ENCODE assay signal across 21 mouse cellular contexts in the genomic region with DNA sequence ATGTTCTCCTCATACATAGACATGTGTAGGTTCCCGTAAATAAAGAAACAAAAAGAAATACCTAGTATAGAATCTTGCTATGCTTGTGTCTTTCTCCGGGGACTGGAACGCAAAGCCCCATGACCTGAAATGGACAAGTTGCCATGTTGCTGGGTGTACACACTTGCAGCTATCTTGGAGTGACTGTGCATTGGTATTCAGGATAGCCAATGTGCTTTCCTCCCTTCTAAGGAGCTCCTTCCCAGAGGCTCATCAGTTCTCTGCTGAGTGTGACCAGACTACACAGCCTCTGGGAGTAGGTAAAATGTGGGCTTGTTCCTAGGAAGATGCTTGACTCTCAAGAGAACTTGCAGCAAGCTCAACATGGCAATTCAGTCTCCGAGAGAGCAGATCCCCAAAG.
DNase-seq lines count a peak whose midpoint lies in the region; ATAC-seq and TF ChIP-seq lines count a peak whose summit lies in the region.
"Had no signal": no experiment of that assay in that cellular context is flagged by ENCODE, and none has a peak within 500 bp of the region (broad histone marks: within the 10 kb centered on the region; RNA-seq: fewer than 3 reads in every experiment).

No protein-coding gene starts in this region.

- no peak overlapping the region for H3K4me3 ChIP-seq in heart, embryonic 12.5 days
- no peak overlapping the region for H3K4me3 ChIP-seq in lung, embryonic 15.5 days
- H3K4me3 ChIP-seq in liver, embryonic 12.5 days, result no peak overlapping the region
- H3K4me3 ChIP-seq in stomach, postnatal 0 days (ENCODE audit: low read depth, low read length), result no peak overlapping the region
- H3K4me3 ChIP-seq in gastrocnemius, adult 2 months, result no peak overlapping the region
- H3K4me3 ChIP-seq: embryonic facial prominence, embryonic 15.5 days; forebrain, embryonic 12.5 days; limb, embryonic 13.5 days; midbrain, embryonic 12.5 days; neural tube, embryonic 12.5 days had no signal

- no peak overlapping the region for H3K9ac ChIP-seq in heart, embryonic 12.5 days
- no peak overlapping the region for H3K9ac ChIP-seq in lung, embryonic 15.5 days
- H3K9ac ChIP-seq in liver, embryonic 12.5 days, result peak overlapping the region; percentile 46; the same call in 1 of the 2 replicates
- no peak overlapping the region for H3K9ac ChIP-seq in stomach, postnatal 0 days (ENCODE audit: low read length)
- H3K9ac ChIP-seq: embryonic facial prominence, embryonic 15.5 days; forebrain, embryonic 12.5 days; limb, embryonic 13.5 days; midbrain, embryonic 12.5 days; neural tube, embryonic 12.5 days had no signal

- no peak for ATAC-seq in heart, embryonic 12.5 days (ENCODE audit: insufficient number of reproducible peaks, low FRiP score)
- no peak for ATAC-seq in lung, embryonic 15.5 days (ENCODE audit: borderline replicate concordance, extremely low read depth, low FRiP score, low TSS enrichment)
- peak; percentile 62 for ATAC-seq in liver, embryonic 12.5 days
- no peak for ATAC-seq in stomach, postnatal 0 days (ENCODE audit: low FRiP score, low TSS enrichment)
- ATAC-seq: hindbrain, embryonic 16.5 days had no signal

- no peak for TF ChIP-seq EP300 in stomach, postnatal 0 days (optimal IDR thresholded peaks at IDR 0.05)

- DNase-seq in heart, adult 8-10 months (ENCODE audit: low spot score), result no peak
- DNase-seq in lung, postnatal 14 days, result no peak
- no peak for DNase-seq in stomach, postnatal 0 days (ENCODE audit: low spot score)
- DNase-seq in gastrocnemius, adult 2 months, result no peak
- DNase-seq: adrenal gland, postnatal 14 days; cerebellum, adult 11 months; cerebellum, postnatal 36 days; gastrocnemius, postnatal 14 days; kidney, postnatal 36 days; lung, postnatal 36 days; right cerebral cortex, postnatal 4 days had no signal

- H3K4me1 ChIP-seq in heart, embryonic 12.5 days (replicated peaks), result peaks cover 6% of the 10 kb centered on the region
- H3K4me1 ChIP-seq in lung, embryonic 15.5 days, result peaks cover 9% of the 10 kb centered on the region; the same call in 1 of the 2 replicates
- peaks cover 60% of the 10 kb centered on the region for H3K4me1 ChIP-seq in liver, embryonic 12.5 days
- no peaks in the 10 kb centered on the region for H3K4me1 ChIP-seq in stomach, postnatal 0 days (replicated peaks; ENCODE audit: control insufficient read depth, insufficient read depth)
- H3K4me1 ChIP-seq: embryonic facial prominence, embryonic 15.5 days; forebrain, embryonic 12.5 days; limb, embryonic 13.5 days; neural tube, embryonic 12.5 days had no signal

- no peaks in the 10 kb centered on the region for H3K9me3 ChIP-seq in heart, embryonic 12.5 days (replicated peaks)
- H3K9me3 ChIP-seq in lung, embryonic 15.5 days, result no peaks in the 10 kb centered on the region
- H3K9me3 ChIP-seq in liver, embryonic 12.5 days (replicated peaks), result no peaks in the 10 kb centered on the region
- H3K9me3 ChIP-seq in stomach, postnatal 0 days (ENCODE audit: control insufficient read depth, low read length), result no peaks in the 10 kb centered on the region
- H3K9me3 ChIP-seq: embryonic facial prominence, embryonic 15.5 days; forebrain, embryonic 12.5 days; limb, embryonic 13.5 days; midbrain, embryonic 12.5 days; neural tube, embryonic 12.5 days had no signal

- no peaks in the 10 kb centered on the region for H3K27me3 ChIP-seq in heart, embryonic 12.5 days (replicated peaks)
- no peaks in the 10 kb centered on the region for H3K27me3 ChIP-seq in lung, embryonic 15.5 days
- H3K27me3 ChIP-seq in liver, embryonic 12.5 days (replicated peaks), result no peaks in the 10 kb centered on the region
- no peaks in the 10 kb centered on the region for H3K27me3 ChIP-seq in stomach, postnatal 0 days (ENCODE audit: control insufficient read depth, insufficient read depth, low read length)
- H3K27me3 ChIP-seq: CH12.LX; embryonic facial prominence, embryonic 15.5 days; forebrain, embryonic 12.5 days; limb, embryonic 13.5 days; midbrain, embryonic 12.5 days; neural tube, embryonic 12.5 days had no signal

- intact Hi-C loops in gastrocnemius, adult 2 months (cut with DNase I), result no loop called here

- peak overlapping the region; percentile 64; the same call in 1 of the 2 replicates for H3K27ac ChIP-seq in heart, embryonic 12.5 days (ENCODE audit: poor library complexity, severe bottlenecking)
- H3K27ac ChIP-seq in lung, embryonic 15.5 days, result 0 out of 2 replicates have a peak overlapping the region, but pooled peaks have one; percentile 2
- peak overlapping the region; percentile 84 for H3K27ac ChIP-seq in liver, embryonic 12.5 days
- H3K27ac ChIP-seq in stomach, postnatal 0 days (replicated peaks), result peak overlapping the region; percentile 61
- no peak overlapping the region for H3K27ac ChIP-seq in gastrocnemius, adult 2 months
- H3K27ac ChIP-seq: embryonic facial prominence, embryonic 15.5 days; forebrain, embryonic 12.5 days; limb, embryonic 13.5 days; midbrain, embryonic 12.5 days; neural tube, embryonic 12.5 days had no signal

- TF ChIP-seq CTCF in stomach, postnatal 0 days (IDR thresholded peaks at IDR 0.05; ENCODE audit: low read depth), result no peak
- no peak for TF ChIP-seq CTCF in gastrocnemius, adult 2 months (IDR thresholded peaks at IDR 0.05)

- no peaks in the 10 kb centered on the region for H3K36me3 ChIP-seq in heart, embryonic 12.5 days
- H3K36me3 ChIP-seq in lung, embryonic 15.5 days, result no peaks in the 10 kb centered on the region
- no peaks in the 10 kb centered on the region for H3K36me3 ChIP-seq in liver, embryonic 12.5 days
- H3K36me3 ChIP-seq in stomach, postnatal 0 days (ENCODE audit: control insufficient read depth, insufficient read depth, low read length), result no peaks in the 10 kb centered on the region
- H3K36me3 ChIP-seq: embryonic facial prominence, embryonic 15.5 days; forebrain, embryonic 12.5 days; limb, embryonic 13.5 days; midbrain, embryonic 12.5 days; neural tube, embryonic 12.5 days had no signal

- WGBS in heart, embryonic 12.5 days, result 91% methylated on average over 4 of the region's 4 CpGs
- 90% methylated on average over 4 of the region's 4 CpGs for WGBS in lung, embryonic 15.5 days
- WGBS in liver, embryonic 12.5 days (ENCODE audit: insufficient replicate concordance), result 80% methylated on average over 4 of the region's 4 CpGs
- WGBS in stomach, postnatal 0 days, result 92% methylated on average over 4 of the region's 4 CpGs

- H3K4me2 ChIP-seq in heart, embryonic 12.5 days, result no peak overlapping the region
- H3K4me2 ChIP-seq in lung, embryonic 15.5 days, result no peak overlapping the region
- peak overlapping the region; percentile 29; the same call in 1 of the 2 replicates for H3K4me2 ChIP-seq in liver, embryonic 12.5 days
- H3K4me2 ChIP-seq in stomach, postnatal 0 days (replicated peaks; ENCODE audit: low read depth), result no peak overlapping the region
- H3K4me2 ChIP-seq: embryonic facial prominence, embryonic 15.5 days; forebrain, embryonic 12.5 days; limb, embryonic 13.5 days; midbrain, embryonic 12.5 days; neural tube, embryonic 12.5 days had no signal
